Mouse (Mus musculus) stomach, postnatal 0 days (tissue): ENCODE results near the gene Cyp4f40. TPM values are rescaled to one million over a fixed set of nuclear protein-coding genes. Genes with fewer than 3 reads are reported as not detected.
"Not testable (repeated sequence)": the region's sequence is repeated elsewhere in the genome, so short reads cannot be mapped to it uniquely, and the experiment has no call there.

Experiments used
- ATAC-seq: fragments of 200-750 bp; cut with Nextera tagmentation; 2 replicates; pipeline ENCODE4 v1.8.0; 2017; ENCODE audit not compliant: low FRiP score, low TSS enrichment
- DNase-seq: peaks from one replicate; pipeline ENCODE4 v3.0.0-alpha.2; 2016; ENCODE audit warnings: low spot score
- H3K27ac ChIP-seq: fragments of 300-500 bp; sonication (generic); replicated peaks from 2 replicates; pipeline ENCODE4 v1.5.1; 2014; ENCODE audit warnings: mild to moderate bottlenecking, control low read depth
- H3K27me3 ChIP-seq: fragments of 300-500 bp; sonication (generic); 2 replicates; pipeline ENCODE4 v1.6.1; 2014; ENCODE audit warnings: low read length; ENCODE audit not compliant: control insufficient read depth, insufficient read depth
- H3K36me3 ChIP-seq: fragments of 300-500 bp; sonication (generic); 2 replicates; pipeline ENCODE4 v1.6.1; 2014; ENCODE audit warnings: low read length, mixed read lengths; ENCODE audit not compliant: control insufficient read depth, insufficient read depth
- H3K4me1 ChIP-seq: fragments of 300-500 bp; sonication (generic); replicated peaks from 2 replicates; pipeline ENCODE4 v1.6.1; 2014; ENCODE audit warnings: antibody characterized with exemption; ENCODE audit not compliant: control insufficient read depth, insufficient read depth
- H3K4me2 ChIP-seq: fragments of 300-500 bp; sonication (generic); replicated peaks from 2 replicates; pipeline ENCODE4 v1.6.1; 2014; ENCODE audit warnings: low read depth, mild to moderate bottlenecking, control low read depth, moderate library complexity
- H3K4me3 ChIP-seq: fragments of 300-500 bp; sonication (generic); 2 replicates; pipeline ENCODE4 v1.5.1; 2014; ENCODE audit warnings: low read depth, low read length, control low read depth
- H3K9ac ChIP-seq: fragments of 300-500 bp; sonication (generic); 2 replicates; pipeline ENCODE4 v1.6.1; 2014; ENCODE audit warnings: mild to moderate bottlenecking, low read length, control low read depth, mixed read lengths
- H3K9me3 ChIP-seq: fragments of 300-500 bp; sonication (generic); 2 replicates; pipeline ENCODE4 v1.6.1; 2016; ENCODE audit warnings: low read length; ENCODE audit not compliant: control insufficient read depth
- CTCF ChIP-seq: IDR thresholded peaks from 2 replicates; pipeline ENCODE4 v1.5.1; 2016; ENCODE audit warnings: antibody characterized with exemption, low read depth, mild to moderate bottlenecking, moderate library complexity
- EP300 ChIP-seq: optimal IDR thresholded peaks from 2 replicates; pipeline ENCODE3; 2016; ENCODE audit warnings: antibody characterized with exemption
- WGBS: fragments of 180-500 bp; shearing (Covaris S2); extraction: QIAGEN DNeasy Blood & Tissue Kit; methylation state at CpG from one replicate; pipeline ENCODE4 v1.1.7; 2014; 5-methylcytosine and 5-hydroxymethylcytosine counted together
- polyA plus RNA-seq: library from polyadenylated mRNA; unstranded; fragments of >200 nt; fragmentation: Nextera tagmentation; extraction: Ambion mirVana; gene quantifications from 2 replicates; pipeline ENCODE4 v1.2.1, GENCODE M21; 2015

Gene Cyp4f40
- polyA plus RNA-seq, 1 experiment from 2014 or later, result 0.23 TPM

DNA sequence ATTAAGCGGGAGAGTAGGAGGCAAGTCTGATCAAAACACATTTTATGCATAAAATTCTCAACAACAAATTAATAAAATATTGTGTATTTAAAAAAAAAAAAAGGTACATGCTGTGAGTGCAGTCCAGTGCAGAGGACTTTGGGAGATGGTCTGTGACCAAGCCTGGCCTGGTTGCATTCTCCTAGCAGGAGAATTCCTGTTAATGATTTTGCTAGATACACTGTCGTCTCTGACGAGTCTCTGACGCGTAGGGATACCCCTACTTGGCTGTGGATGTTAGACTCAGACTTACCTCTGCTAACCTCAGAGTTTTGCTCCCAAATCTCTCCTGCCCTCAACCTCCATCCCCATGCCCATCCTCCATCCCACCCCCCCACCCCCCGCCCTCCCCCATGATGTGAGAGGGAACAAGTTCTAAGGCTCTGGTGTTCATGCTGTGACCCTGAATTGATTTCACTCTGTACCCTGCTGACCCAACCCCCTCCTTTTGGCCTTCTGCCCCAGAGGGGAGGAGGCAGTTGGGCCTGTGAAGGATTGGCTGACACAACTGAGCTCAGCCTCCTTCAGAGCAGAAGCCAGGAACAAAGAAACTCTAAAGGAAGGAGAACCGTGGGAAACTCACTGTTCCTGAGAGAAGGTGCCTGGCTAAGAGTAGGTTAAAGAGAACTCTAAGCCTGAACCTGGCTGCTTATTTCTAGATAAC is 26.5 kb downstream of the Cyp4f40 start, which contains the start of gene Cyp4f15:
Cyp4f15 (plus strand) TSS at position 580 of the 703 bp plus-strand sequence.
- TF ChIP-seq EP300 (no peak), CTCF (no peak)

DNA sequence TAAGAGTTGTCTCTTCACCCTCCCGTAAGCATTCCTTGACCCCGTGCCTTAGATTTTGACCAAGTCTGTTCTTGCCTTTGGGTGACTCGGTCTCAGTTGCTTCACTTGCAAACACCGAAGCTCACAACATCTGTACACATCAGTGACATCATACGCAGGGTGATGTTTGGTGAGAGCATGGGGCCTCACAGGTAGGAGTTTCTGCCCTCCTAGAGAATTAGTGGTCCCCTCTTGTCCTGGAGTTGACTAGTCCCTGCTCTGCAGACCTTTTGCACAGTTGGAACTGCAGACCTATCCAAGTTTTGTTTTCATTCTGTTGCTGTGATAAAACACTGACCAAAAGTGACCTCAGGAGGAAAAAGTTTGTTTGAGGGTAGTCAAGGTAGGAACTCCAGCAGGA is 28.0 kb downstream of the Cyp4f40 start:
- H3K27me3 ChIP-seq, result no peaks in the 10 kb centered on the region
- ATAC-seq (no peak), DNase-seq (no peak)
- H3K4me2 ChIP-seq, result no peak overlapping the region
- 87% methylated on average over 5 of the region's 5 CpGs for WGBS
- no peaks in the 10 kb centered on the region for H3K9me3 ChIP-seq
- H3K36me3 ChIP-seq, result no peaks in the 10 kb centered on the region
- TF ChIP-seq CTCF, result no peak
- no peak overlapping the region for H3K9ac ChIP-seq
- no peak overlapping the region for H3K4me3 ChIP-seq
- no peaks in the 10 kb centered on the region; the same call in 1 of the 2 replicates for H3K4me1 ChIP-seq
- no peak overlapping the region for H3K27ac ChIP-seq

More for the DNA sequence above, 26.5 kb downstream of the Cyp4f40 start, which contains the start of gene Cyp4f15:
- no peak for DNase-seq
- no peak within 1 kb of the TSS for H3K27ac ChIP-seq
- no peaks in the 10 kb centered on the region; the same call in 1 of the 2 replicates for H3K4me1 ChIP-seq
- no peak within 1 kb of the TSS for H3K4me3 ChIP-seq
- no peak within 1 kb of the TSS for H3K4me2 ChIP-seq
- no peak; the same call in 1 of the 2 replicates for ATAC-seq
- no peaks in the 10 kb centered on the region for H3K36me3 ChIP-seq
- H3K9me3 ChIP-seq, result no peaks in the 10 kb centered on the region
- WGBS, result 31% methylated on average over 7 of the region's 7 CpGs
- H3K27me3 ChIP-seq, result no peaks in the 10 kb centered on the region
- H3K9ac ChIP-seq, result no peak within 1 kb of the TSS

DNA sequence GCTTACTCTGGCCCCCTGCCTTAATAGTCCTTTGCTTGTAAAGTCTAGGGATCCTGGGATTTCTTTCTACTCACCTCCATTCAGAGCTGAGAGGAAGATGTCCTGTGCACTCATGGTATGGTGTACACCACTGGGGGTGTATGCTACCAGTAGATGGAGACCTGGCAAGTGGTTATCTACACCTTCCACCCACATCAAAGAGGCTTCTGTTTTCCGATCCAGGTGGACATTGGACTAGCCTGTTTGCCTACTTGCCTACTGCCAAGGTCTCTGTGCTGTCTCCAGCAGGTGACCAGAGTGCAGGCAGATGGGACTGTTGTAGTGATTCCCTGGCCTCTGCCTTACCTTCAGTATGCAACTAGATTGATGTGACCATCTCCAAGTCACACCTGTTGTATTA is 32.3 kb downstream of the Cyp4f40 start:
- DNase-seq, result no peak
- 80% methylated on average over 1 of the region's 1 CpGs for WGBS
- H3K27ac ChIP-seq, result no peak overlapping the region
- no peaks in the 10 kb centered on the region for H3K9me3 ChIP-seq
- H3K4me1 ChIP-seq, result no peaks in the 10 kb centered on the region
- no peak overlapping the region for H3K4me2 ChIP-seq
- H3K9ac ChIP-seq, result no peak overlapping the region
- ATAC-seq, result 0 out of 2 replicates have a peak, but pooled peaks have one; percentile 38
- H3K27me3 ChIP-seq, result no peaks in the 10 kb centered on the region
- no peaks in the 10 kb centered on the region for H3K36me3 ChIP-seq
- TF ChIP-seq EP300 (no peak), CTCF (no peak)
- H3K4me3 ChIP-seq, result no peak overlapping the region

DNA sequence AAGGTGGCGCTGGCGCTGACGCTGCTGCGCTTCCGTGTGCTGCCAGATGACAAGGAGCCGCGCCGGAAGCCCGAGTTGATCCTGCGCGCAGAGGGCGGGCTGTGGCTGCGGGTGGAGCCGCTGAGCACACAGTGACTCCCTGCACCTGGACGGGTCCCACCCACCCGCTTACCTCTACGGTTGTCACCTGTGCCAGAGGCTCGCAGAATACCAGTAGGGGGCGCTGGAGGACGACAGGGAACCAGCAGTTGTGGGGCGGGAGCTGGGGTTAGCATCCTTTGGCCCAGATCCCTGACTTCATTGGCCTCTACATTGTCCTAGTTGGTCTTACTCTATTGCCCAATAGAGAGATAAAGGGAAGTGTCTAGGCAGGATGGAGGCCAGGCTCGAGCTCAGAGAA is 44.1 kb downstream of the Cyp4f40 start:
- peak; percentile 98 for ATAC-seq
- no peak for TF ChIP-seq EP300
- peak; percentile 64 for TF ChIP-seq CTCF
- WGBS, result 42% methylated on average over 22 of the region's 22 CpGs
- Histone ChIP-seq H3K4me2 (0 out of 2 replicates have a peak overlapping the region, but pooled peaks have one; percentile 17), H3K4me3 (no peak overlapping the region), H3K27me3 (no peaks in the 10 kb centered on the region), H3K9ac (no peak overlapping the region), H3K36me3 (no peaks in the 10 kb centered on the region), H3K9me3 (no peaks in the 10 kb centered on the region), H3K27ac (no peak overlapping the region), H3K4me1 (no peaks in the 10 kb centered on the region)
- DNase-seq, result peak; percentile 81

DNA sequence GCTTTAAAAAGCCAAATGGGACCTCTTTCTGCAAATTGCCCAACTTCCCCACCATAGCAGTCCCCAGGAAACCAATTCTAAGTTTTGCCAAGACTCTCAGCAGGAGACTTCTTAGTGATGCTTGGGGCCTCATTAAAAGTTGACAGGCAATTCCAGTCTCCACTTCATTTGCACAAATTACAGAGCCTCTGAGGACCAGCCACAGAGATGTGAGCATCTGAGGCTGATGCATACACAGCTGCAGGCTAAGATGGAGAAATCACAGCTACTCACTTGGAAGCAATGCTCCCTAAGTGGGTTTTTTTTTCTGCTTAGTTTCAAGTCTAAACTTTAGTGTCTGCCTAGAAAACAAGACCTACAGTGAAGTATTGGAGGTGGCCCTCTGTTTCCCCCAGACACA is 51.8 kb downstream of the Cyp4f40 start:
- H3K27me3 ChIP-seq, DNase-seq, H3K4me3 ChIP-seq, H3K4me1 ChIP-seq, ATAC-seq, H3K9me3 ChIP-seq, H3K27ac ChIP-seq, H3K4me2 ChIP-seq, H3K36me3 ChIP-seq, H3K9ac ChIP-seq: not testable (repeated sequence)

DNA sequence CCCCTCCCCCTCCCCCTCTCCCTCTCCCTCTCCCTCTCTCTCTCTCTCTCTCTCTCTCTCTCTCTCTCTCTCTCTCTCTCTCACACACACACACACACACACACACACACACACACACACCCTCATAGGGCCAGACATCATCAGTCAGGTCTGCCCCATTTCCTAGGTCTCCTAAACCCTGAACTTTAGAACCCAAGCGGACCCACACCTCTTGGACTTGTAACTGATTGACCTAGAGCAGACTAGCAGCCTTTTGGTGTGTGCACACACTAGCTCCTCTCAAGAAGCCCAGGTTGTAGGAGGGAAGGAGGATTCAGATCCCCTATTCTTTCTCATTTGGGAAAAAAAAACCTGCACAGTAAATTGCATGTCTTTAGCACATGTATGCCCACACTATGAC is 63.5 kb downstream of the Cyp4f40 start:
- not testable (repeated sequence) for DNase-seq, H3K36me3 ChIP-seq, H3K27ac ChIP-seq, H3K4me1 ChIP-seq, H3K4me2 ChIP-seq, ATAC-seq, H3K4me3 ChIP-seq, H3K27me3 ChIP-seq, H3K9ac ChIP-seq, H3K9me3 ChIP-seq
- 85% methylated on average over 1 of the region's 1 CpGs for WGBS
